Mouse (Mus musculus): ENCODE measurements around the gene Rab3gap2. TPM values are rescaled to one million over a fixed set of nuclear protein-coding genes. Genes with fewer than 3 reads are reported as not detected.

Rab3gap2 gene
- polyA plus RNA-seq, 1 experiment from 2014 or later: 25.8 TPM

- no peak overlapping the region for H3K4me3 ChIP-seq
Observed at GRCm38 (mm10) chr1:185287066-185287465, 83.1 kb downstream of the Rab3gap2 start.

GRCm38 (mm10) chr1:185289231-185289630, 85.3 kb downstream of the Rab3gap2 start:
- Histone ChIP-seq H3K27me3 (no peaks in the 10 kb centered on the region), H3K4me1 (replicated peaks) (no peaks in the 10 kb centered on the region; the same call in 1 of the 2 replicates), H3K9me3 (no peaks in the 10 kb centered on the region), H3K27ac (replicated peaks) (no peak overlapping the region), H3K4me3 (no peak overlapping the region), H3K36me3 (peaks cover 37% of the 10 kb centered on the region), H3K4me2 (no peak overlapping the region), H3K9ac (no peak overlapping the region)
- no peak for ATAC-seq (ENCODE audit: low FRiP score, low read depth)
- 84% methylated on average over 5 of the region's 5 CpGs for WGBS

More at GRCm38 (mm10) chr1:185287066-185287465, 83.1 kb downstream of the Rab3gap2 start:
- no peak overlapping the region for H3K27ac ChIP-seq (replicated peaks)
- 93% methylated on average over 20 of the region's 20 CpGs for WGBS
- H3K36me3 ChIP-seq: peaks cover 44% of the 10 kb centered on the region
- ATAC-seq (ENCODE audit: low FRiP score, low read depth): no peak
- no peak overlapping the region for H3K4me2 ChIP-seq
- no peak overlapping the region for H3K9ac ChIP-seq
- H3K9me3 ChIP-seq: no peaks in the 10 kb centered on the region
- no peaks in the 10 kb centered on the region; the same call in 1 of the 2 replicates for H3K4me1 ChIP-seq (replicated peaks)
- H3K27me3 ChIP-seq: no peaks in the 10 kb centered on the region

- H3K4me2 ChIP-seq: no peak overlapping the region
- no peak overlapping the region for H3K4me3 ChIP-seq
- H3K27ac ChIP-seq (replicated peaks): no peak overlapping the region
- H3K4me1 ChIP-seq (replicated peaks): no peaks in the 10 kb centered on the region
- no peaks in the 10 kb centered on the region for H3K27me3 ChIP-seq
- peaks cover 43% of the 10 kb centered on the region for H3K36me3 ChIP-seq
- no peak overlapping the region for H3K9ac ChIP-seq
- ATAC-seq (ENCODE audit: low FRiP score, low read depth): no peak
- 65% methylated on average over 4 of the region's 4 CpGs for WGBS
- no peaks in the 10 kb centered on the region for H3K9me3 ChIP-seq
Observed at GRCm38 (mm10) chr1:185291336-185291735, 87.4 kb downstream of the Rab3gap2 start.

- Histone ChIP-seq H3K9ac (no peak overlapping the region), H3K27me3 (no peaks in the 10 kb centered on the region), H3K4me3 (no peak overlapping the region), H3K9me3 (no peaks in the 10 kb centered on the region), H3K4me2 (no peak overlapping the region), H3K4me1 (replicated peaks) (no peaks in the 10 kb centered on the region), H3K36me3 (peaks cover 46% of the 10 kb centered on the region), H3K27ac (replicated peaks) (no peak overlapping the region)
- WGBS: 92% methylated on average over 10 of the region's 10 CpGs
- no peak for ATAC-seq (ENCODE audit: low FRiP score, low read depth)
Observed at GRCm38 (mm10) chr1:185292646-185293360, 88.9 kb downstream of the Rab3gap2 start.

GRCm38 (mm10) chr1:185296850-185297249, 92.9 kb downstream of the Rab3gap2 start:
- no peak for ATAC-seq (ENCODE audit: low FRiP score, low read depth)

GRCm38 (mm10) chr1:185298496-185298895, 94.6 kb downstream of the Rab3gap2 start:
- Histone ChIP-seq H3K4me1 (replicated peaks) (no peaks in the 10 kb centered on the region), H3K27me3 (no peaks in the 10 kb centered on the region), H3K4me2 (no peak overlapping the region), H3K36me3 (peaks cover 46% of the 10 kb centered on the region), H3K27ac (replicated peaks) (no peak overlapping the region), H3K9ac (no peak overlapping the region), H3K4me3 (no peak overlapping the region), H3K9me3 (no peaks in the 10 kb centered on the region)
- no peak for ATAC-seq (ENCODE audit: low FRiP score, low read depth)
- 94% methylated on average over 8 of the region's 8 CpGs for WGBS

More at GRCm38 (mm10) chr1:185296850-185297249, 92.9 kb downstream of the Rab3gap2 start:
- H3K4me2 ChIP-seq: no peak overlapping the region
- peaks cover 44% of the 10 kb centered on the region for H3K36me3 ChIP-seq
- H3K27me3 ChIP-seq: no peaks in the 10 kb centered on the region
- no peak overlapping the region for H3K4me3 ChIP-seq
- H3K4me1 ChIP-seq (replicated peaks): no peaks in the 10 kb centered on the region
- H3K27ac ChIP-seq (replicated peaks): no peak overlapping the region
- no peaks in the 10 kb centered on the region for H3K9me3 ChIP-seq
- 91% methylated on average over 7 of the region's 7 CpGs for WGBS
- H3K9ac ChIP-seq: no peak overlapping the region

- no peak overlapping the region for H3K27ac ChIP-seq (replicated peaks)
- no peaks in the 10 kb centered on the region for H3K9me3 ChIP-seq
- H3K4me3 ChIP-seq: no peak overlapping the region
- H3K36me3 ChIP-seq: peaks cover 23% of the 10 kb centered on the region; the same call in 1 of the 2 replicates
- ATAC-seq (ENCODE audit: low FRiP score, low read depth): no peak
- 91% methylated on average over 6 of the region's 6 CpGs for WGBS
- no peaks in the 10 kb centered on the region for H3K4me1 ChIP-seq (replicated peaks)
- no peaks in the 10 kb centered on the region for H3K27me3 ChIP-seq
- no peak overlapping the region for H3K4me2 ChIP-seq
- H3K9ac ChIP-seq: no peak overlapping the region
Observed at GRCm38 (mm10) chr1:185302816-185303215, 98.9 kb downstream of the Rab3gap2 start.

- no peak for ATAC-seq (ENCODE audit: low FRiP score, low read depth)
- no peaks in the 10 kb centered on the region for H3K9me3 ChIP-seq
- H3K4me1 ChIP-seq (replicated peaks): no peaks in the 10 kb centered on the region
- H3K27me3 ChIP-seq: no peaks in the 10 kb centered on the region
- H3K9ac ChIP-seq: no peak overlapping the region
- WGBS: 98% methylated on average over 12 of the region's 12 CpGs
- H3K4me3 ChIP-seq: no peak overlapping the region
- no peak overlapping the region for H3K4me2 ChIP-seq
- no peak overlapping the region for H3K27ac ChIP-seq (replicated peaks)
- H3K36me3 ChIP-seq: peaks cover 23% of the 10 kb centered on the region
Observed at GRCm38 (mm10) chr1:185306836-185307235, 102.9 kb downstream of the Rab3gap2 start.

GRCm38 (mm10) chr1:185307645-185308044, 103.7 kb downstream of the Rab3gap2 start:
- H3K27ac ChIP-seq (replicated peaks): no peak overlapping the region
- H3K4me3 ChIP-seq: no peak overlapping the region
- no peak for ATAC-seq (ENCODE audit: low FRiP score, low read depth)
- no peaks in the 10 kb centered on the region for H3K4me1 ChIP-seq (replicated peaks)
- WGBS: 96% methylated on average over 7 of the region's 7 CpGs
- no peaks in the 10 kb centered on the region for H3K27me3 ChIP-seq
- H3K36me3 ChIP-seq: peaks cover 28% of the 10 kb centered on the region
- H3K9ac ChIP-seq: no peak overlapping the region
- no peaks in the 10 kb centered on the region for H3K9me3 ChIP-seq
- H3K4me2 ChIP-seq: no peak overlapping the region

GRCm38 (mm10) chr1:185308334-185308733, 104.4 kb downstream of the Rab3gap2 start:
- H3K4me3 ChIP-seq: no peak overlapping the region
- no peaks in the 10 kb centered on the region for H3K27me3 ChIP-seq
- H3K4me1 ChIP-seq (replicated peaks): no peaks in the 10 kb centered on the region
- no peaks in the 10 kb centered on the region for H3K9me3 ChIP-seq
- ATAC-seq (ENCODE audit: low FRiP score, low read depth): no peak
- no peak overlapping the region for H3K4me2 ChIP-seq
- 92% methylated on average over 2 of the region's 2 CpGs for WGBS
- no peak overlapping the region for H3K9ac ChIP-seq
- H3K36me3 ChIP-seq: peaks cover 28% of the 10 kb centered on the region
- no peak overlapping the region for H3K27ac ChIP-seq (replicated peaks)

- no peak for ATAC-seq (ENCODE audit: low FRiP score, low read depth)
- WGBS: 86% methylated on average over 4 of the region's 4 CpGs
- Histone ChIP-seq H3K9ac (no peak overlapping the region), H3K27me3 (no peaks in the 10 kb centered on the region), H3K4me2 (no peak overlapping the region), H3K36me3 (peaks cover 33% of the 10 kb centered on the region), H3K9me3 (no peaks in the 10 kb centered on the region), H3K27ac (replicated peaks) (no peak overlapping the region), H3K4me3 (no peak overlapping the region), H3K4me1 (replicated peaks) (no peaks in the 10 kb centered on the region)
Observed at GRCm38 (mm10) chr1:185308908-185309307, 105.0 kb downstream of the Rab3gap2 start.

GRCm38 (mm10) chr1:185311949-185312348, 108.0 kb downstream of the Rab3gap2 start:
- no peak overlapping the region for H3K9ac ChIP-seq
- ATAC-seq (ENCODE audit: low FRiP score, low read depth): no peak

More at GRCm38 (mm10) chr1:185311949-185312348, 108.0 kb downstream of the Rab3gap2 start:
- H3K4me2 ChIP-seq: no peak overlapping the region
- no peak overlapping the region for H3K27ac ChIP-seq (replicated peaks)
- H3K36me3 ChIP-seq: peaks cover 54% of the 10 kb centered on the region
- 97% methylated on average over 9 of the region's 9 CpGs for WGBS
- no peak overlapping the region for H3K4me3 ChIP-seq
- no peaks in the 10 kb centered on the region for H3K4me1 ChIP-seq (replicated peaks)
- no peaks in the 10 kb centered on the region for H3K27me3 ChIP-seq
- no peaks in the 10 kb centered on the region for H3K9me3 ChIP-seq
